Mouse (Mus musculus) retina, adult 2 months (tissue): Measurements from ENCODE around the gene Fam189a1.

ENCODE experiments used
- DNase-seq: peaks from one replicate; pipeline ENCODE4 v3.0.0-alpha.2; 2012; ENCODE audit warnings: low read depth, low spot score

Gene Fam189a1

DNA sequence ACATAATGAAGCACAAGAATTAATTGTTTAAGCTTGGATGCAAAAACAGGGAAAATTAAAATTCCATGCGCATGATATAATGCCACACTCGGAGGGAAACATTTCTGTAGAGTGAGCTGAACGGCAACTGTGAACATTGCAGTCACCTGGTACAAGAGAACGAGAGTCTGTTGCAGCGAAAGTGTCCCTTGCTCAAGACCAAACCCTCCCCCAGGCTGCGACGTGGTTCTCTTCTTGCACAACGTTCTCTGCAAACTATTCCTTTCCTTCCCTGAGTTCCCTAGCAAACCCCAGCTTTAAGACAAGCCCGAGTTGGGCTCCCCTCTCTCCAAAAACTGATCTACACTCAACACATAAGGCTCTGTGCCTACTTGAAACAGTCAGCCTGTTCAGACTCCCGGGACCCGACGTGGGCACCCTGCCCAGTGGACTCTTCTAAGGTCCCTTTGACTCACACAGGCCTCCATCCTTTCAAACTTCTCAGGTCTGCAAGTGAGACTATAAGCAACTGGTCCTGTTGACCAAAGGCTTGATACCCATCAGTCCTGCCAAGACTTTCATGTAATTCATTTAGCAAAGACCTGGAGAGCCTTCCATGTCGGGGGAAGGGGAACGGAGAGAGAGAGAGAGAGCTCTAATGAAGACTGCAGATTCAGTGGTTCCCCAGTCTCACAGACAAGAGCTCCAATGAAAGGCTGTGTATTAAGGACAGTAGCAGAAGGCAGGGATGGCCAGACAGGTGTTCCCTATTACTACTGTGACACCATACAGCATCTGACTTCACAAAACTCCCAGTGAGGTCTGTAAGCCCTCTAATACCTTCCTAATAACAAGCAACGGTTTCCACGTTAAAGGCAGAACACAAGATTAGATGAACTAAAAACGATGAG lies 51.9 kb downstream of the Fam189a1 start:
- DNase-seq: no peak

DNA sequence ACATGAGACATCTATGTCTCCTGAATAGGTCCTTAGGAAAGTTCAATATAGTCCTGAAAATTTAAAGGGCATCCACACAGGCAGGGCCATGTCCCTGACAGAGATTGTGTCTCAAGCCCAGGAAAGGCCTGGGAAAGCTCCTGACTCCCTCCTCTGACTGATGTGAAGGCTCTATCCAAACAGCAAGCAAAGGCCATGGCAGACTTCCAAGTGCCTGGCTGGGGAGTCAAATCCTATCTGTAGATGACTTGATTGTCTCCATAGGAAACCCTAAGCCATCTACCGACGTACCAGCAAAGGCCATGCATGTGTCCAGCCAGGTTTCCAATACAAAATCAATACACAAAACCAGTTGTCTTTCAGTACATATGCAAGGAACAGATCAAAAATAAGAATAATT lies 54.7 kb downstream of the Fam189a1 start:
- DNase-seq: no peak

DNA sequence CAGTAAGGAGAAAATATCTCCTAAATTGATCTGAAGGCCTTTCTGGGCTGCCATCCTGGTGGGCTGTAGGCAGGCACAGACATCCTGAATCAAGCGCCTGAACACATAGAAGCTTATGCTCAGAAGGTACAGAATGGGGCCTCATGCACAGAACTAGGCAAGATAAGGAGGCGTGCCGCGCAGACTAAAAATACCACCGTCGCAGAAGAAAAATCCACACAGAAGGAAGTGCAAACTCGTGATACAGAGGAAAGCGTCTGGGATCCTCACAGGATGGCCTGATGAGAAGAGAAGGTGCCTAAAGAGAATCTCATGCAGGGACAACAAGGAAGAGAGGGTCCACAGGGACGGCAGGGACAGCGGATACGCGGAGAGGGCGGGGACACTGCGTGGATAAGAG lies 58.7 kb downstream of the Fam189a1 start:
- no peak for DNase-seq

DNA sequence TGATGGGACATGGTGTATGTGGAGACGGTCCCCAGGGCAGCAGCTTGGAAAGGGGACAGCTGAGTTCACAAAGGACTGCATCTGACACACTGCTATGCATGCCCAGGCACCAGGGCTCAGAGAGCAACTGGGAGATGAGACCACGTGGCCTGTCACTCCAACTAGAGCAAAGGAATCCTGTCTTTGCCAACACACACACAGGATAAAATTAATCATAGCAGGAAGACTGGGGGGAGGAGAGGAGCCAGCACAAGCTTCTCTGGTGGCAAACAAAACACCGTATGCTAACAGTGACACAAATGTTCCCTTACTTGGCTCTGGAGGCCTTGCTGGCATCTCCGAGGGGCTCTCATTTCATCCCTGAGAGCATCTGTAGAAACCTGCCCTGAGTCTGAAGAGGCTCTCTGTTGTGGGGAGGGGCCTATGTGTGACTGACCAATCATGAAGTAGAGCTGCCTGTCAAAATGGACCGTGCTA lies 60.7 kb downstream of the Fam189a1 start:
- no peak for DNase-seq

DNA sequence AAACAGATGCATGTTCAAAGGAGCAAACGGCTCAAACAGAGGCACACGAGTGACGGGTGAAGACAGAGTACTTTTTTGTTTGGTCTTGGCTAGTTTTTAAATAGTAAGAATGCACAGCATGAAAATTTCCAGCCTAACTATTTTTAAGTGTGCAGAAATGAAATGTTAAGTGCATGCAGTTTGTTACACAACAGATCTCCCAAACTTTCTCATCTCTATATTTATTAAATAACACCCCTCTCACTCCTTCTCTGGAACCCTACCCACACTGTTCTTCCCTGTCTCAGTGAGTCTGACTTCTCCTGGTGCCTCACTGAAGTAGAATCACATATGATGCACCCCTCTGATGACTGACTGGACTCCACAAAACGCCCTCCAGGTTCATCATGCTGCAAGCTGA lies 63.1 kb downstream of the Fam189a1 start:
- no peak for DNase-seq

DNA sequence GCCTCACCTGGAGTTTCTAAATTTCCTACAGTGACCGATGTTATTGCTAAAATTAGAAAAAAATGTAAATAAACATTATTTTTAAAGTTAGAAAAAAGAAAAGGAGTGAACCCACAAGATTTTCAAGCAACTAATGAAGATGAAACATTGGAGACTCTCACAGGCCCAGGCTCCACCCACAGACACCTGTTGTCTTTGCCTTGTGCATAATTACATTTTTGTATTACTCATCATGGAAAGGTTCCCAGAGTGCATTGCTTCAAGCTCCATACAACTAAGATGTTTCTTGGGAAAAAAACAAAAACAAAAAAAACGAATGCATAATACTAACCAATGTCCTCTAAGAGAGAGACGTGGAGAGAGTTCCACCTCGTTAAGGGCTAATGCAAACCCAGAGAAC lies 64.9 kb downstream of the Fam189a1 start:
- DNase-seq: no peak

DNA sequence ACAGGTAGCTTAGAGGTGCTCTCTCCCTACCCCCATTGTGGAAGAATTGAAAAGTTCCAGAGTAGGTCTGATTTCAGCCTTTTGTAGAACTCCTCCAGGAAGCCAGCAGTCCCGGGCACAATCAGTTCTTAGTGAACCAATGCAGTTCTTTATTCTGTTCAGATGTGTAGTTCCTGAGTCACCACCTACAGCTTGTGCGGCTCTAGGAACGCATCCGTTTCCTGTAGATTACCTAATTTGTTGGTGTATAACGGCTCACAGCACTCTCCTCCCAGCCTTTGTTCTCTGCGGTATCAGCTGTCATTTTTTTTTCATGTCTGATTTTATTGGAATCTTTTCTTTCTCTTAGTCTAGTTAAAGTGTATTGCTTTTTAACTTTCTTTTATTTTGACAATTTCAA lies 70.4 kb downstream of the Fam189a1 start:
- DNase-seq: no peak

DNA sequence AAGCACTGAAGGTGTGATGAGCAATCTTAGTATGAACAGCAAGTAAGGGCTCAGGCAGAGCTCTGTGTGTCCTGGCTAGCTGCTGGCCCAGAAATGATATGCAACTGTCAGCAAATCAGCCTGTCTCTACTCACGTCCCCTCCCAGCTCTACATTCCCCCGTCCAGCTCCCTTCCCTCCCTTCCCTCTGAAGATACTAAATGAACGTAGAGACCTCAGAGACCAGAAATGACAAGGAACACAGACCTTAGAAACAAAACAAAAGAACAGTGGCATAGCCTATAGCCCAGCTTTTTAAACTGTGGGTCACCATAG lies 73.6 kb downstream of the Fam189a1 start:
- no peak for DNase-seq

DNA sequence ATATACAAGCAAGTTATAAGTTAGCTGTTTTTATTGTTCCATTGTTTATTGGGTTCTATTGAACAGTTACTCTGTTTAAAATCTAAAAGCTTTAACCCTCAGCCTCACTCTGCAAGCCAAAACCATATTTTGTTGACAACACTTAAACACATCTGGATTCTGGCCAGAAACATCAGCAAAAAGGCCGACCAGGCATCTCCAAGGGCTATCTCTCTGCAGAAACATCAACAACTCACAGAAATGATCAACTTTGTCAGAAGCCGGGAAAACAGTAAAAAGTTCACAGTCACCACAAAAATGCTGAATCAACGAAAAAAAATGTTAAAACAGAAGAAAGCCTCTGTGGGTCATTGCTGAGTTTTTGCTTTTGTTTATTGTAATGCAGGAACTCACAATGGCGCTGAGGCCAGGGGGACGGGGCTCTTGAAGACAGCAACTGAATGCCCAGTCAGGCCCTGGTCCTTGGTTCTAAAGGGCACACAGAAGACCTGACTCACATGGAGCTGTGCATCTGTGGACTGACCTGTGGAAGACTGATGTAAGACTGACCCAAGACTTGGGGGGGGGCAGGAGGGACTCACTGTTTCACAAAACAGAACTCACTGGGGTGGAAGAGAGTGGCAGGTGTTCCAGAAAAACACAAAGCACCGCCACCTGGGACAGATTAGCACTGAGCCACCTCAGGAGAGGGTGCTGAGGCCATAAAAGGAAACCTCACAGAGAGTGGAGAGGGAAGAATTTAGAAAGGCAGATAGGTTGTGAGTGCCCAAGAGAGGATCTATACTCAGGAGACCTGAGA lies 74.2 kb downstream of the Fam189a1 start:
- DNase-seq: no peak

DNA sequence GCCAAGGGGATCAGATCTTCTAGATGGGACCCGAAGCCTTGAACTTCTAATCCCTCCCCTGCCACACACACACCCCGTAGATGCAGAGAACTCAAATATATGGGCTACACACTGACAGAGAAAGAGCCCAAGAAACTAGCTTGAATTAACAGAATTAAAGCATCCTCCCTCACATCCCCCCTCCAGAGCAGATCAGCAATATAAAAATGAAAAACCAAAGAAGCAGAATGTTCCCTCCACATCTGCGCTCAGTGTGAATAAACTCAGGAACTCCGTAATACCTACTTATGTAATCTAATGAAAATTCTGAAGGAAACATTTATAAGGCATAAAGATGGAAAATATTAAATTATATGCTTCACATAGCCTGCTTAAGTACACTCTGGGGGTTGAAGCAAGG lies 80.2 kb downstream of the Fam189a1 start:
- no peak for DNase-seq

DNA sequence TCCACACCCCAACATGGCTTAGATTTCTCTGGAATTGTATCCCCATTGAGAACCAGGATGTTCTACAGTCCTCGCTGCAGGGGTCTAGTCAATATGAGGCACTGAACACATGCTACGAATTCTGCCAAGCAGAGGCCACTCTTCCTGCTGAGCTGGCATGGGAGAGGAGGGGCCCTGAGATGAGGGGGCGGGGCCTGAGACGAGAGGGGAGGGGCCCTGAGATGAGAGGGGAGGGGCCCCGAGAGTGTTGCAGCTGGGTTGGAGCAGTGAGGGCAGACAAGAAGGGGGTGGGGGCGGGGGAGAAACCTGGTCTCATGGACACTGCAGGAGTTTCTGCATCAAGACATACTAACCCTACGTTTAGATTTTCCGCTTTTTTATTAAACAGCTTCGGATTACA lies 82.2 kb downstream of the Fam189a1 start:
- DNase-seq: no peak

DNA sequence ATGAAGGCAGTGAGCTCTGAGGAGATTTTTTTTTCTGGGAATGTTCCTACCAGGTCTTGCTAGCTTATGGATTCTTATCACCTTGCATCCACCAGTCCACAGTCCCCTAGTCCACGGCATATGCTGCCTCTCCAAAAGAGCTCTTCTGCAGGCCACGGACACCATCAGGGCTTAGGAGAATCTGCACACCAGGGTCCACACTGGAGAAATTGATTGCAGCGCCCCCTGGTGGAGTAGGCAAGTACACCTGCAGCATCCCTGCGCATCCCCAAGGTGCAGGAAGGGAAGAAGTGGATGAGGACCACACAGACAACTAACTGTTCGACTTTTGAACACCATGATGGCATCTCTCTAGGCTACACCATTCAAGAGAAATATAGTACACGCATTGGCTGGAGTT lies 82.8 kb downstream of the Fam189a1 start:
- peak; percentile 25 for DNase-seq

DNA sequence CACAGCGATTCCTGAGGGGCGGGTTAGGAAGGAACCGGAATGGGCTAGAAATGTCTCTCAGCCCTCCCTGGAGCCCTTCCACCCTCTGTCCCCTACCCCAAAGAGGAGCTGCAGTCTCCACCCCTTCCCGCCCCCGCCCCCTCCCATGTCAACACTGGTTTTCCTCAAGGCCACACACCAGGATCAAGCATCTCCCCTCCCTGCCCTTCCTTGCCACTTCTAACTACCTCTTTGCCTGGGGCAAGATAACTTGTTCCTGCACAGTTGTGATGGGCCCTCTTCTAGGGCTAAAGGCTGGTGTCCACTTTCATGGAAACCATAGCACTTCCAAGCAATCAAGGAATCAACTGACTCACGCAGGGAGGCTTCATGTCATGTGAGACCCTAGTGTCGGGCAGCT lies 90.2 kb downstream of the Fam189a1 start:
- DNase-seq: no peak

DNA sequence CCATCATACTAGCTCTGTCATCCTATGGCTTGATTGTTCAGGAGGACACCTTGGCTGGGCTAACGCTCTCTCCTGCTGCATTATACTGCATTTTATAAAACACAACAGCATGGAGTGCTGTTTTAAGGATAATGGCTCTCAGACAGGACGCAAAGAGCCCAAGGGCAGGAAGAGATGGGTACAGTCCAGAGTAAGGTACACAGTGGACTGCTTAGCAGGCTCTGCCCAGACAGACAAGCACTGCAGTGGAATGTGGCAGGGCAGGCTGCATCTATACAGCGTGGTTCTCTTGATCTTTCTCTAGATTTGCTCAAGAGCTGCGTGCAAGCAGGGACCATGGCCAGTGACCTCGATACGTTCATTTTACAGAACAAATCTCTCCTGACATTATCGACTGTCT lies 90.9 kb downstream of the Fam189a1 start:
- DNase-seq: no peak

DNA sequence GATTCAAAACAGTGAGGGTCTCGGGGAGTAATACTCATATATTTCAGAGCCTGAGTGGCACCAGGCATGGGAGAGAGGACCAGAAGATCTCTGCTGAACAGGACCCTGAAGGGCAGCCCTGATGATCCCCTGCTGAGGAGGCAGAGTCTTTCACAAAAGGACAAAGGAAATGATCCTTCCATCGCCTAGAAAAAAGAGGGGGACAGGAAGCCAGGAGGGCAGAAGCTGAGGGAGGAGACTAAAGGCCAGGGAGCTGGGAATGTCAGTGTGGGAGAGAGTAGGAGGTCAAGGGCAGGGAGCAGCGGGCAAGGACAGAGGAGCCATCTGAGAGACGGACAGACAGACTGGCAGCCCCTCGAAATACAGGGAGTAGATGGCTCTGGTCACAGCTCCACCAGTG lies 91.7 kb downstream of the Fam189a1 start:
- no peak for DNase-seq

DNA sequence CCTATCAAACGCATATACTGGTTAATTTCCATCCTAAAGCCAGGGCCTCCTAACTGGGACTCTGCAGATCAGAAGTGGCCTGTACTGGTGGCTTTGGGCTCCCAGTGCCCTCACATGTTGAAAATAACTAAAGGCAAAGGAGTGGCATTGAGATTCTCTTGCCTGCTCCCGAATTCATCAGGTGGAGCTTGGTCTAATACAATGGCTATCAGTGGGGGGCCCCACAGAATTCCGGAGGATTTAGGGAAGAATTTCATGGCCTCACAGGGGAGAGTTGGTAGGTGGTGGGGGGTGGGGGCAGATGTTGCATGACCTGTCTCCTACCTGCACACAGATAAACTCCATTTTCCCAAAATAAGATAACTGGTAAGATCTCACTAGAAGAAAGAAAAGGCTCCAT lies 92.3 kb downstream of the Fam189a1 start:
- DNase-seq: no peak

DNA sequence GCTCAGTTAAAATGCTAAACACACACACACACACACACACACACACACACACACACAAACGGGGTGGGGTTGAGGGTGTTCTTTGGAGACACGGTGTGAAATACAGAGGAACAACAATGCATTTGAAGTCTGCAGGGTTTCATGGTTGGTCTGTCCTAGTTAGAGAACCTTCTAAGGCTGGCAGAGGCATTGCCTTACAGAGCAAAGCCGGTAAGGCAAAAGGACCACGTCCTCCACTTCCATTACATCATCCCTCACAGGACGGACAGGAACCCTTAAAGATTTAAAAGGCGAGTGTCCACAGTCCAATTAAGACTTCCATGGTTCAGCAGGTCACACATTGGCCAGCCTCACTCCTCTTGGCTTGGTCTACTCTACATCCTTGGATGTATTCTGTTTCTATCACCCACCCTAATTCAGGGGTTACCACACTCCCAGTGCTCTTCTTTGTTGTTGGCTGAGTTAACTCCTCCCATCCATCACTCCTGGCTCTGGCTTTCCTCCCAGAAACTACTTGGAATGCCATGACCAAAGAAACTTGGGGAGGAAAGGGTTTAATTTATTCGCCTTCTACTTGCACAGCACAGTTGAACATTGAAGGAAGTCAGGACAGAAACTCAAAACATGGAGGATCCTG lies 96.1 kb downstream of the Fam189a1 start:
- DNase-seq: no peak

DNA sequence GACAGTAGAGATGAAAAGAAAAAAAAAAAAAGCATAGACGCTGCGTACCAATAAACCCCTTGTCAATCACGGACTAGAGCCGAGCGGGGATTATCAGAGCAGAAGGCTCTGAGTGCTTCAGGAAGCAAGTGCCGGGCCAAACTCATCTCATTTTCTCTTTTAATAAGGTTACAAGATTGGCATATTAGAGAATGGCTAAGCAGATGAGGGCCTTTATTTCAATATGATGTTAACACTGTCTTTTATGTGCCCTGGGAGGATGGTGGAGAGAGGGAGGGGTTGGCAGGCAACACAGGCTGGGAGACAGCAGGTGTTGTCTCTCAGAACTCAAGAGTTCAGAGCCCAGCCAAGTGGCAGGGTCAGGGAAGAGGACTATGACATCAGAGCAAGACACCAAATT lies 99.5 kb downstream of the Fam189a1 start:
- no peak for DNase-seq

DNA sequence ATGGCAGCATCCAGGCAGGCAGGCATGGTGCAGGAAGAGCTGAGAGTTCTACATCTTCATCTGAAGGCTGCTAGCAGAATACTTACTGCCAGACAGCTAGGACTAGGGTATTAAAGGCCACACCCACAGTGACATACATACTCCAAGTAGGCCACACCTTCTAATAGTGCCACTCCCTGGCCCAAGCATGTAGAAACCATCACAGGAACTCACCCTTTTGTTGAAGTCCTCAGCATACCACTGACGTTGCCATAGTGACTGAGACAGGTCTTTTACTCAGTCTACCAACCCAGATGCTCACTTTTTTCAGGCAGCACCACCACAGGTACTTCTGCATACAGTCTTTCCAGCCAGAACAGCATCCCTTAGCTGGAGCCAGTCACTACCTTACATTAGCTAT lies 104.4 kb downstream of the Fam189a1 start:
- DNase-seq: no peak

DNA sequence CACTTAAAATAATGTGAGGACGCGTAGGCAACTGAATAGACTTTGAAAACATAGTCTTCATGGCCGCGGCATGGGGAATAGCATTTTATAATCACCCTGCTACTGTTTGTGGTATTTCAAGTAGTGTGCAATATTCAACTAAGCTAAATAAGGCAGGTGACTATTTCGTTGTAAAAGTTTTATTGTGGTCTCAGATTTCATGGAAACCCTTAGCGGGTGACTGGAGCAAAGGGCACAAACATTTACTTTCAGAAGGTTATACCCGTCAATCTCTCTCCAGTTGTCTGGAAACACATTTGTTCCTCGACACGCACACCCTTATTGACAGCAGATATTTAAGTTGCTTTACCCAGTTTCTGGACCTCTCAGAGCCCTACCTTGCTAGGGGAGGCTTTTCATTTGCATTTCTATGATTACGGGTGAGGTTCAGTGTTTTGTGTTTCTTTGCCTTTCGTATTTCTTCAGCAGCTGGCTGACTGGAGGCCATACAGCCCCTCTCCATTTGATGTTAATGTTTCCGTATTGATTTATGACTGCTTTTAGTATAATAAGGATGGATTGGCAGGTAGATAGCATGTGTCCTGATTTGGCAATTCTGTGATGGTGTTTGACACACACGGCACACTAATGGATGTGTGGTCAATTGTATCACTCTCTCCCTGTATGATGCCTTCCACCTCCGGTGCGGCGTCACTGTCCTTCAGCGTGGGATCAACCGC lies 107.0 kb downstream of the Fam189a1 start:
- DNase-seq: no peak

DNA sequence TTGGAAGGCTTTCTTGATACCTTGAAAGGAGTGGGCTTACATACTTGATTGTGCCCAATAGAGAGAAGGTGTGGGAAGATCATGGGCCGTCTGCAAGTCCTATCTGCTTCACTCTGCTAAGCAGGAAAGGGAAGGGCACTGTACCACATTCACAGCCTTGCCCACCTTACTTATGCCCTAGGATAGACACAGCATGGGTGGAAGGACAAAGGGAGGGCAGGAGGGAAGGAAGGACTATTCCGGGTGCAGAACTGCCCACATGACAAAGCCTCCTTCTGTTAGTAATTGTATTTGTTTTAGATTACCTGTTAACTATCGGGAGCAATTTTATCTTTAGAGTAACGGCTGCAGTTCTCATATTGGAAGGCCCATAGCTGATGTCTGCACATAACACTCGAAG lies 108.7 kb downstream of the Fam189a1 start:
- no peak for DNase-seq

DNA sequence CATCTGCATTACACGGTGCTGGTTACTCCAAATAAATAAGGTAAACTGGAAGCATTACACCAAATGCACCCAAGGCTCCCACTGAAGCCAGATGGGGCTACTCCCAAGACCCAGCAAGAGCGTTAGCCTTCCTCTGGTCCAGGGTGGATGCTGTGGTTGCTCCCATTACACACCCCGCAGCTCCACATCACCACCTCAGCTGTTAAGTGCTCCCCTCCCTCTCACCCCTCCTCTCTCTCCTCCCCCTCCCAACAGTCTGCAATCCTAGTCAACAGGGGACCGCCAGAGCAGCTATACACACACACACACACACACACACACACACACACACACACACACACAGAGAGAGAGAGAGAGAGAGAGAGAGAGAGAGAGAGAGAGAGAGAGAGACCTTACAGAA lies 109.7 kb downstream of the Fam189a1 start:
- no peak for DNase-seq
